Mouse (Mus musculus): ENCODE measurements around the gene Ip6k3.

The Ip6k3 gene

GRCm38 (mm10) chr17:27153773-27154193 is 13.8 kb downstream of the Ip6k3 start:
- DNase-seq (ENCODE audit: low read depth, low spot score): no peak

- DNase-seq (ENCODE audit: low read depth, low spot score): no peak
These were observed 14.4 kb downstream of the Ip6k3 start for GRCm38 (mm10) chr17:27152976-27153723.

GRCm38 (mm10) chr17:27151411-27151810 is 16.2 kb downstream of the Ip6k3 start:
- no peak for DNase-seq (ENCODE audit: low read depth, low spot score)

- DNase-seq (ENCODE audit: low read depth, low spot score): no peak
These were observed 16.7 kb downstream of the Ip6k3 start for GRCm38 (mm10) chr17:27150871-27151270.

DNA sequence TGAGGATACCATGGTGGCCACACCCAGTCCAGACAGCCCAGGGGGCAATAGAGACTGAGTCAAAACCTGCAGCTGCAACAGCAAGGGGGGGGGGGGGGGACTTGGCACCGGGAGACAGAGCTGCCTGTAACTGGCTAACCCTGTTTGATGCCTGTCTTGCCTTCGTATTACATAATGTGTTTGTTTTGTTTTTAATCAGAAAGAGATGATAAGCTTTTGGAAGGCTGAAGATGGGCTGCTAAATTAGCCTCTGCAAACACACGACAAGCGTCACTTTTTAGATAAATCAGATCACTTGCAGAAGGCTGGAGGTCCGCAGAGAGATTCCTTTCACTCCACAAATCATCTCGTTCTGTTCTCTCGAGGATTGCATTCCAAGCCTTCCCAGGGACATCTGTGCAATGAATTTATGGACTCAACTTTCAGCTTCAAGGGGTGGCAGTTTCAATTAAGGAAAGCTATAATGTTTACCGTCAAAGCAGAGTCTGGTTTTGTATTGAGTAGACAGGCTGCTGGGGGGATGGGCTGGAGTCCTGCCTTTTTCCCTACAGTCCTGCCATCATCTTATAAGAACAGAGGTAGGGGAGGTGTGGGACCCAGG is 21.2 kb downstream of the Ip6k3 start:
- no peak for DNase-seq (ENCODE audit: low read depth, low spot score)

GRCm38 (mm10) chr17:27144152-27144551 is 23.4 kb downstream of the Ip6k3 start:
- no peak for DNase-seq (ENCODE audit: low read depth, low spot score)

DNA sequence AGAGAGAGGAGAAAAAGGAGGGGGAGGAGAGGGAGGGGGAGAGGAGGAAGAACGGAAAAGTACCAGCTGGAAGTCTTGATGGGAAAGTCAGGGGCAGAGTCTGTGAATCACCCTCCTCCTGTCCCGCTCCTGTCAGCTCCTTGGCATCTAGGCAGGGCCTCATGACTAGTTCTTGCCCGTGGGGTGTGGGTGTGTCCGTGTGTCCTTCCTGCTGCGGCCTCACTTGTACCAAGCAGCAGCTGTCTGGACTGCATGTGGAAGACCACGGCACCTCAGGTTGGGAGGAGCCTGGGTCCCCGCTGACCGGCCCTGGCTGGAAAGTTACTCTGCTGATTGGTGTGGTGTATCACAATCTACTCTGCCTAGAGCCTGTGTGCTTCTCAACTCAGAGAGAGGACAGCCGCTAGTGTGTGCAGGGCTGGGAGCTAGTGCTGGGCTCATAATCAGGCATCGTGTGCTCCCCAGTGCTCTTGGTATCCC is 25.6 kb downstream of the Ip6k3 start:
- no peak for DNase-seq (ENCODE audit: low read depth, low spot score)

DNA sequence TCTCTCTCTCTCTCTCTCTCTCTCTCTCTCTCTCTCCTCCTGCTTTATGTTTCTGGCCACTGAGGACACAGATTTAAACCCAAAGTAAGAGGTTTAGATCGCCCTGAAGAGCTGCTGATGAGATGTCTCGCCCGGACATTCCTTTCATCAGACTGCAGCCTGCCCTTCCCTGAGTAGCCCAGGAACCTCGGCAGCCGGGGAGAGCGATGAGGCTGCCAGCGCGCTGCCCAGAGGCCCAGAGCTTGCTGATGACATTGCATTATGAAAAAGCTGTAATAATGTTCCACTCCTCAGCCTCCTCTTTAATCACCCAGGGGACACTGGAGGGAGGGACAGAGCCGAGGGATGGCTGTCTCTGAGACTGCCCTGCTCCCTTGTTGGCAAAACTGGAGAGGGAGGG is 27.3 kb downstream of the Ip6k3 start:
- no peak for DNase-seq (ENCODE audit: low read depth, low spot score)

DNA sequence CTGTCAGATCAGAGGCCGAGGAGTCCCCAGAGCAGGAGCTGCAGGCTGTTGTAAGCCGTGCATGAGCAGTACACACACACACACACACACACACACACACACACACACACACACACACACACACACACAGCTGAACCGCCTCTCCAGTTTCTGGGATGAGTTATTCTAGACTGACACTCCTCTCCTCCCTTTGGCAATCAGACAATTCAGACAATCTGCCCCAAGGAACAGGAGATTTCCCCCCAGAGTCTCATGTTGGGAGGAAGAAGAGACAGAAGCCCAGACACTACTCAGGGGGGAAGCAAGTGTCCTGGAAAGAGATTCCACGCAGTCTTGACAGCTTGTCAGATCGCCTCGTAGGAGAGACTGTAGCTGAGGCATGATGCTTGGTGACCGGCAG is 28.3 kb downstream of the Ip6k3 start:
- no peak for DNase-seq (ENCODE audit: low read depth, low spot score)

DNA sequence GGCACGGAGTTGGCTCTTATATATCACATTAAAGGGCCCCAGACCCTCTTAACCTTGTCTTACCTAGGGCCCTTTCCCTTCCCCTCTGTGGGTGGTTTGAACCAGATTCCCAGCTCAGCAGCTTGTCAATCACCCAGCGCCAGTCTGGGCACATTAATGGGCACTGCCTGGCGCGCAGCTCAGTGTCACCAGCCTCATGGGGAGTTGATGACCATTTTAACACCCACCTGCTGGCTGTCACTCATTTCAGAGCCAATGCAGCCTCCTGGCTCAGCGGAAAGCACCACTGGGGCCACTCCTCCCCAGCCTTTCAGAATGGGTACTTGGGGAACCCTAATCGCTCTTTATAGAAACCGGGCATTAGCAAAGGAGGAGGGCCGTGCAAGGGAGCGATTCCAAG is 29.2 kb downstream of the Ip6k3 start:
- no peak for DNase-seq (ENCODE audit: low read depth, low spot score)

DNA sequence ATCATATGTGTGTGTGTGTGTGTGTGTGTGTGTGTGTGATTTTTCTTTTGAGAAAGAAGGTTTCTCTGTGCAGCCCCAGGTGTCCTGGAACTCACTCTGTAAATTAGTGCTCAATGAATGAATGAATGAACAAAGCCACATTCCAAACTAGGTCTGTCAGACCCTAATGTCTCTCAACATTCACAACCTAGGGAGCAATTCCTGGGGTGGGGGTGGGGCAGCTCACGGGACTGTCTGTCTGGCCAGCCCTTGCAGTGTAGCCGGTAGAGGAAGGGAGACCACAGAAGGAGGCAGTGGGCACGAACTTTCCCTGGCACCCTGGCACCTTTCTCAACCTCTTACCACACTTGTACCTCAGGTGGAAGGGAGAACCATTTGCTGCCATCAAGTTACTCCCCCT is 32.9 kb downstream of the Ip6k3 start:
- DNase-seq (ENCODE audit: low read depth, low spot score): no peak

DNA sequence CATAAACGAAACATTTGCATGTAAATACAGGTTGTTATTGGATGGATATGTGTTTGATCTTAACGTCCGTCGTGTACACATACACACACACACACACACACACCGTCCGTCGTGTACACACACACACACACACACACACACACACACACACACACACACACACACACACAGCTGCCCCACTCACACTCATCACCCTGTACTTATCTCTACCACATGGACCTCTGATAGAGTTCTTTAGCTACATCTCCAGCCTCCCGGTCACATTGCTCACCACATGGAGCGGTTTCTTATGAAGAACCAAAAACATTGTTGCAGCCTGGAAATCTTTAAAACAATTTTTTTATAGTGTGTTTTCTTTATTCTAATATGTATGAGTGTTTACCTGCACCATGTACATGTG is 33.4 kb downstream of the Ip6k3 start:
- DNase-seq (ENCODE audit: low read depth, low spot score): no peak

GRCm38 (mm10) chr17:27133551-27134141 is 33.9 kb downstream of the Ip6k3 start, which contains the start of gene Uqcc2:
Gene Uqcc2, minus strand, starts transcription at chr17:27133916.
- DNase-seq (ENCODE audit: low read depth, low spot score): peak; percentile 96

DNA sequence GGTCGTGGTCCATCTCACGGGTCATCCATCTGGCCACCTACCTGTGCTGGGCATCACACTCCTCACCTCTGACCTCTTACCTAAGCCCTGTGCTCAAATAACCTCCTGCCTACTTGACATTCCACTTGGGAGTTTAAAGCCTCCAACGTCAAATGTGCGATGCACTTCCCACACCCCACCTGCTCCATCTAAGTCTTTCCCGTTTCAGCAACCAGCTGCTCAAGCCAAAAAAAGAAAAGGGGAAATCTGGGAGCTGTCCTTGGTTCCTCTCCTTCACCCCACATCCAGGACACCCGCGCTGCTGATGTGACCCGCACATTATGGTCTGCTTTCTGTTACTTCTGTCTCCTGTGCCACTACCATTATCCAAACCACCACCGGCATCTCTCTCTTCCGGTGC is 35.4 kb downstream of the Ip6k3 start:
- no peak for DNase-seq (ENCODE audit: low read depth, low spot score)

DNA sequence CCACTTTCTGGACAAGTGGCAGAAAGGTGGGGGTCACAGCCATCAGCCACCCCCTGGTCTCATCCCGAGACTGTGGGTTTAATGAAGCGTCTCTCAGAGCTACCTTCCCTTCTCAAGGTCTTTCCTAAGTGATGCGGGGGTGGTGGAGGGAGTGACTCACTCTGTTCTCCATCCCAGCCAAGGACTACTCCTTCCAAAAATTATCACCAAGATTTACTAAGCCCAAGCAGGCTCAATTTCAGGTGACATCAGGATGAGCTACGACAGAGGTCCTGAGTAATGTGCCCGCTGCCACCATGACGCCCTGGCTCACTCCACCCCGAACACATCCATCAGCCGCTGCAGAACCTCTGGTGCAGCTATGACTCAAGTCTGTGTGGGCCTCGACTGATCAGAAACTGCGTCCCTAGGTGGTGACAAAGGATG is 36.3 kb downstream of the Ip6k3 start:
- DNase-seq (ENCODE audit: low read depth, low spot score): no peak

- DNase-seq (ENCODE audit: low read depth, low spot score): no peak
These were observed 37.3 kb downstream of the Ip6k3 start for GRCm38 (mm10) chr17:27130246-27130645.

- DNase-seq (ENCODE audit: low read depth, low spot score): no peak
These were observed 37.8 kb downstream of the Ip6k3 start for GRCm38 (mm10) chr17:27129819-27130218.

- no peak for DNase-seq (ENCODE audit: low read depth, low spot score)
These were observed 38.3 kb downstream of the Ip6k3 start for GRCm38 (mm10) chr17:27129291-27129690.

DNA sequence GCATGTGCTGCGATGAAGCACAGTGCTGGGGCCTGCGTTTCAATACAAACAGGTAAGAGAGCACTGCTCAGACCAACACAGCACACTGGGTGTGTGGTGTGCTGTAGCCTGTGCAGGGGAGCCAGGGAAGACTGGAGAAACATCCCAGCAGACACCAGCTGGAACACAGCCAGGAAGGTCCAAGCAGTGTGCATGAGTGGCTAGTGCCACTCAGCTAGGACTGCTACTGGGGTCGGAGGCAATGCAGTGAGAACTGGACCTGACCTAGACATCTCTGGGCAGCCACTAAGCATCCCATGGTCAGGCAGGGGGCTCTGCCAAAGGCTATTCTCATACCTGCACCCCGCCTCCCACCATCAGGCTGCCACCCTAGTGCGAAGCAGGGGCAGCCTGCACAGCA is 39.4 kb downstream of the Ip6k3 start:
- no peak for DNase-seq (ENCODE audit: low read depth, low spot score)

DNA sequence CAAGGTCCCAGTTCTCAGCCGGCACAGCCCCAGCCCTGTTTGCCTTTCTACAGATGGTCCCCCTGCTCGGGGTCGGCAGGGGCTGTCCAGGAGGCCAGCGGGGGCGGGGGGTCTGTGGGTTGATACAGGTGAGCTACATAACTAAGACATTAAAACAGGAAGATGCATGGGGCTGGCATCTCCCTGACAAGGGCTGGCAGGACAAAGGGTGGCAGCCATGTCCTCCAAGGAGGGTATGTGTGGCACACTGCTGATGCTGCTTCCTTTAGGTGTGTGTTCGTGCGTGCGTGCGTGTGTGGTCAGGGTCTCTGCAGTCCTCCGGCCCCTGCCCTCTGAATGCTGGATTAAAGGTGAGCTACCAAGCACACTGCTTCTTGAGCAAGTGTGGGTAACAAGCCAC is 40.6 kb downstream of the Ip6k3 start:
- DNase-seq (ENCODE audit: low read depth, low spot score): no peak

- no peak for DNase-seq (ENCODE audit: low read depth, low spot score)
These were observed 41.9 kb downstream of the Ip6k3 start for GRCm38 (mm10) chr17:27125669-27126202.

GRCm38 (mm10) chr17:27125185-27125584 is 42.4 kb downstream of the Ip6k3 start:
- no peak for DNase-seq (ENCODE audit: low read depth, low spot score)
